Mouse (Mus musculus): ENCODE results near the gene Abraxas2. TPM values are rescaled to one million over a fixed set of nuclear protein-coding genes. Genes with fewer than 3 reads are reported as not detected.

Gene Abraxas2
- 14.6 and 15.3 TPM in 2 replicates for total RNA-seq (2015; ENCODE audit: low replicate concordance)
- total RNA-seq (2017; ENCODE audit: low replicate concordance), result 7.2 and 10.6 TPM in 2 replicates

DNA sequence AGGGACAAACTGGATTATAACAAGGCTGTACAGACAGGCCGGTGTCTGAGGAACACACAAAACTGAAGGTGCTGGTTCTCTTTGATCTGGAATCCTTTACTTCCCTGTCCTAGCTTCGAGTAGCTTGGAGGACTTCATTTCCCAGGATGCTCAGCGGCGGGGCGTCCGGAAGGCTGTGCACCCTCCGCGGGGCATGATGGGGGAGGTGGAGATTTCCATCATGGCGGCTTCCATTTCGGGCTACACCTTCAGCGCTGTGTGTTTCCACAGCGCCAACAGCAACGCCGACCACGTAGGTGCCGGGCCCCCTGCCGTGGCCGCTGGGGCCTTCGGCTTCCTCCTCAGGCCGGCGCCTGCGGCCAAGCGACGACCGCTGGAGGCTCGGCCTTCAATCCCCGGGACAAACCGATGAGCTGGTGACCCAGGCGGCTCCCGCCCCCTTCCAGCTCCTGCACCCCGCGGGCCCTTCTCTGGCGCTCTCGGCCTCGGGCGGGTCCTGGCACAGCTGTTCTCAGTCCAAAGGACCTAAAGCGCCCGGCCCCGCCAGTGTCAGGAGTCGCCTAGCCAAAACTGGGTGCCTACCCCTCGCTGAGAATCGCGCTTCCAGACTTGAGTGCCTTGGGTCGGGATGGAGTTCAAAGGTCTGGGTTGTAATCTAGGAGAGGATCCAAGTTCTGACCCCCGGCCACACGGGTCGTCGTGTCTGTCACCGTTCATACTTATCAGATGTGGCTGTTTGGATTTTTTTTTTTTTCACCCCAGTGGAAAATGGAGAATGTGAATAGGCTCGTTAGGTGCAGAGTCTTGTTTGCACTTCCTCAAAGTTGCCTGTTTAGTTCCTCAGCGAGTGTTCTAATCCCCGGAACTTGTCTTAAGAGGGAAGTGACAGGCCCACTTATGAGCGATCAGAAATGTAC, at the start of gene Abraxas2:
Abraxas2 (plus strand) TSS at position 184 of the 917 bp plus-strand sequence.
- ATAC-seq (replicated peaks; ENCODE audit: low FRiP score, poor library complexity, severe bottlenecking), result peak; percentile 99

DNA sequence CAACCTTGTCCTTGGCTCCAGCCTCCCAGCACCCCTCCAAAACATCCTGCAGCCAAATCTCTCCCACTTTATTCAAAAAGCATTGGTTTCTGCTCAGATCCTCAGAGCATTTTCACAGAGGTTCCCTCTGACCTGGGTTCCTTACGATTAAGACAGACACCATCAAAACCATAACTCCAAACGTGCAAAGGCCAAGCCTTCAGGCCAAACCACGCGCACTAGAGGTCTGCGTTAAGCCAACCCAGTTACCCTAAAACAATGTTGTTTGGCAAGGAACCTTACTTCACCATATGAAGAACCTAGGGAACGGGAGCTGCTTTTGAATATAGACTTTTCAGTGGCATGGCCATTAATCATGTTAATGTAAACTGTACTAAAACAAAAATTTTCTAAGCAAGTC, 49.3 kb upstream of the Abraxas2 start:
- no peak for ATAC-seq (replicated peaks; ENCODE audit: low FRiP score, poor library complexity, severe bottlenecking)

DNA sequence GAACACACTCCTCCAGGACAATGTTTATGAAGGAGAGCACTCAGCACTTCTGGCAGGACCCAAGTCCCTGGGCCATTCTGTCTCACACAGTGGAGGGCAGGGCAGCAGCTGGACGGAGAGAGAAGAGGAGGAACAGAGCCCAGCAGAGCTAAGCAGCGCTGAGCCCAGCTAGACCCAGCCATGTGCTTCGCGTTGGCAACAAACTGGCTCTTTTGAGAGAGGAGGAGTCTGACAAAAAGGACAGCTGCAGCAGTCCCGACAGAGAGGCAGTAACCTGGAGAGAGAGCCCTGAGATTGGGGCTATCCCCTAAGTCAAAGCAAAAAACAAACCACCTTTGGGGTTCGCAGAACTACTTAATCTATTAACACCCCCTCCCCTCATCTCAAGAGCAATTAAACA, 48.7 kb upstream of the Abraxas2 start:
- ATAC-seq (replicated peaks; ENCODE audit: low FRiP score, poor library complexity, severe bottlenecking), result no peak

DNA sequence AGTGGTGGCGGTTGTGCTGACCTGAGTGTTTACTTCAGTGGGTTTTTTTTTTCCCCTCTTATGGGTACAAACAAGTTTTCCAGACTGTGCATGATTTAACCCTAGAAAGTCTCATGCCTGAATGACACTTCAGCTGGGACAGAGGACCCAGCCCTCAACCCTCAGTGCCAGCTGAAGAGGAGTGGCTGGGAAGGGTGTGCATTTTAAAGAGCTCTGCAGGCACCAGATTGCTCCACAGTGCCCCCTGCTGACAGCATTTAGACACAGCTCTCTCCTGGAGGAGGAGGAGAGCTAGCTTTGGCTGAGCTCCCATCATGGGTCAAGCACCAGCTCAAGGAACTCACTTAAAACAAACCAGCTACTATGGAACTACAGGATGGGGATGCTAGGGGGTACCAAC, 48.1 kb upstream of the Abraxas2 start:
- ATAC-seq (replicated peaks; ENCODE audit: low FRiP score, poor library complexity, severe bottlenecking), result peak; percentile 76

- ATAC-seq (replicated peaks; ENCODE audit: low FRiP score, poor library complexity, severe bottlenecking), result peak; percentile 45
Measured at GRCm38 (mm10) chr7:132811716-132812618, 47.1 kb upstream of the Abraxas2 start.

GRCm38 (mm10) chr7:132812619-132813415, 46.2 kb upstream of the Abraxas2 start:
- ATAC-seq (replicated peaks; ENCODE audit: low FRiP score, poor library complexity, severe bottlenecking), result peak; percentile 43

- ATAC-seq (replicated peaks; ENCODE audit: low FRiP score, poor library complexity, severe bottlenecking), result no peak
Measured at GRCm38 (mm10) chr7:132813416-132814088, 45.5 kb upstream of the Abraxas2 start, which contains the start of gene Fam53b. Fam53b (minus strand) TSS chr7:132813886.

DNA sequence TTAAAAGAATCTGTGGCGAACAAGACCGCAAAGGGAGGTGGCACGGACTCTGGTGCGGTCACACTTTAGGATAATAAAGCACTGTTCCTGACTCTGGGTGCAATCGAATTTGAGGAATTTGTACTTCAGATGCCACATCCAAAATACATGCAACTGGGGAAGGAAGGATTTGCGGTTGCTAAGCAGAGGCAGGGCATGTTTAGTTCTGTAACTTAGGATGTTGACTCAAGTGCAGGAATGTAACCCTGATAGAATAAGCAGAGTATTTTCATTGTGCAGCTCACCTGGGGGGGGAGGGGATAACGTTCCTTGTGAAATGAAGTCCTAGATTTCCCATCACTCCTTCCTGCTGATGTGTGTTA, 45.0 kb upstream of the Abraxas2 start:
- ATAC-seq (replicated peaks; ENCODE audit: low FRiP score, poor library complexity, severe bottlenecking), result no peak

GRCm38 (mm10) chr7:132815081-132815480, 43.9 kb upstream of the Abraxas2 start:
- no peak for ATAC-seq (replicated peaks; ENCODE audit: low FRiP score, poor library complexity, severe bottlenecking)

DNA sequence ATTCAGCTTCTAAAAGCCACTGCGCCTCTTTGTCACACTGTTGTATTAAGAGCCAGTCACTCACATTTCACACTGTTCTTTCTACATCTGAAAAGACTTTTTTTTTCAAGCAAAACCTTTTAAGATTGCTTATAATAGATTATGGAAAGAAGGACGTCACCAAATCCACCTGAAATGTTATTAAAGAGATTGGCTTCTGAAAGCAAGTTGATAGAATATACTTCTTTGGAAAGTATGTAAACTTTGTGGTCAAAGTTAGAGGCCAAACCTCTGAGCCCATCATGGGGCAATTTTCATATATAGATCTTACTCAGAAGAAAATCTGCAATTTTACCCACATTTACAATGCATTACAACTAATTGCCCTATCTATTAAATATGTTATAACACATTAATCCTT, 42.5 kb upstream of the Abraxas2 start:
- no peak for ATAC-seq (replicated peaks; ENCODE audit: low FRiP score, poor library complexity, severe bottlenecking)

DNA sequence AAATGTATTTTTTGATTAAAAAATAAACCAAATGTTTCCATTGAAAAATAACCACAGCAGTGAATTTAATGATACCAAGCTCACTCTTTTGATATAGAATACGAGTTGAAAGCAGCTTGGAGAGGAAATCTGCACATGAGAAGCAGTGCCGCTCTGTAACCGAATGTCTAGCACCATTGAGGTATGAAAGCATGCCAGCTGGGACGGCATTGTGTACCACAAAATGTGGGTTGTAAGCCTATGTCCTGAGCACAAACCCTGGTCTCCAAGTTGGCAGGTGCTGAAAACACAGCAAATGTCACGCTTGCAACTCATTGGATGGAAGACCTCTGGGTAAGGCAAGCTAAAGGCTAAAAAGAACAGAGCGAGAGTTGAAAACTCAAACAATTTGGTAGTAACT, 42.0 kb upstream of the Abraxas2 start:
- ATAC-seq (replicated peaks; ENCODE audit: low FRiP score, poor library complexity, severe bottlenecking), result no peak

DNA sequence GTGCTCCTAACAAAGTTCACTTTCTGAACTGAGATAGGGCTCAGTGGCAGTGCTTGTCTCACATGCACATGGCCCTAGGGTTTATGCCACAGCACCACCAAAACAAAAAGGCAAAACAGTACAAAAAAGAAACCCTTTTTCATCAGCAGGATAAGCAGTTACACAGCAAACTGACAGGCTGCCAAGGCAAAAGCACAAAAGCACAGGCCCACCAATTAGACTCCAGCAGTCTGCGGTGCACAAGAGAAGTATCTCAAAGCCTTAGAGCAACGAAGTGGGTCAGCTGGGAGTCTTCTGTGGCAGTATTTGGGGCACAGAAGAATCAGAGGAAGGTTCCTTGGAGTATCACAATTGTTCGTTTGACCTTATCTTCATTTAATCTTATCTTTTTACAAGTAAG, 38.3 kb upstream of the Abraxas2 start:
- ATAC-seq (replicated peaks; ENCODE audit: low FRiP score, poor library complexity, severe bottlenecking), result no peak

DNA sequence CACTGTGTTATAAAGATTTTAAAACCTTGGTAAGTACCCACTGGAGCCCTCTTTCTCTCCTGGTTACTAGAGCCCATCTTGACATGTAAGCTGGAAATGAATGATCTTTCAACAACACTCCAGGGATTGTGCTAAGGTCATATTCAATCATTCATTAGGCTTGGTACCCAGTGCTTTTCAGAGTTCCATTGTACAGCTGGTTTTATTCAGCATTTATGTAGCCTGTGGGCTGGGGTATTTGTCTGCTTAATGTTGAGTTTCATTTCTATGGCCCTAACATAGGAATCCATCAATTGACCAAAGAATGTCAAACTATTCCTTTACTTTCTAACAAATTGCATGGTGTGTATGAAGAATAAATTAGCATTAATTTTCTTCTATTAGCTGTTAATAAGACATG, 35.2 kb upstream of the Abraxas2 start:
- no peak for ATAC-seq (replicated peaks; ENCODE audit: low FRiP score, poor library complexity, severe bottlenecking)

DNA sequence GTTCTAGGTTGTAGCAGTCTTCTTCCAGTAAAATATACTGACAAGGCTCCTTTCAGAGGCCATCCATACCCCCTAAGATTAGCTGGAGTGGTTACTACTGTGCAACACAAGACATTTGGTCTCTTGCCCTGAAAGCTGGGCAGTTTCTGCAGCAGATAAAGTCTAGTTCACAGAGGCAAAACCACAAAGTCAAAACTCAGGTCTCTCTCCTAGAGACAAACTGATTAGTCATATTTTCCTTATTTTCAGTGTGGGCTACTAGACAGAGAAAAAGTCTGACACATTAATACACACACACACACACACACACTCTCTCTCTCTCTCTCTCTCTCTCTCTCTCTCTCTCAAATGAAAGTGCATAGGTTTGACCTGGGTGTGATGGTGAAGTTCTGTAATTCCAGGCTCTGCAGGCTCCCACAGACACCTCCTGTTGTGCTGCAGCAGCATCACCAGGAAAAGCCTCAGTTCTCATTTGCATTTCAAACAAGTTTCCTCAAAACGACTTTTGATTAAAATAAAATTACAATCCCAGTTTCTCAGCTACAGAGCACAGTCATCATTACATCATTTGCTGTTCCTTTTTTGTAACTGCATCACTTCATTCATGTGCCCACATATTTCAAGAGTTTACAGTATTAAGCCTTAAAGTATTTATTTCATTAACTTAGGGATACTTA, 34.5 kb upstream of the Abraxas2 start:
- ATAC-seq (replicated peaks; ENCODE audit: low FRiP score, poor library complexity, severe bottlenecking), result no peak

DNA sequence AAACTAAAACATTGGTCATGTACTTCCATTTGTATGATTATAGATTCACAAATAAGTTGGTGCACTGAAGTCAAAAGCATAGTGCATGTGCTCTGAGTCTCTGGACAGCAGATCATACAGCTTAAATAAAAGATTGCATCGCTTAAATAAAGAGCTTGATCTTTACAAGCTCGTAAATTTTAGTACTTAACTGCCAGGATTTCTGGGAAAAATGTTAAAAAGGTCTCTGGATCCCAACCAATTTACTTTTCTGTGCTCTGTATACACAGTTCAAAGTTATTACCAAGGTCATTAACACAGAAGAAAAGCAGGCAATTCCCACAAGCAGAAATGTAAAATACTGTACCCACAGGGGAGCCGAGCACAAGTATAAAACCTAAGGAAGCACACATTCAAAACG, 28.1 kb upstream of the Abraxas2 start:
- no peak for ATAC-seq (replicated peaks; ENCODE audit: low FRiP score, poor library complexity, severe bottlenecking)

DNA sequence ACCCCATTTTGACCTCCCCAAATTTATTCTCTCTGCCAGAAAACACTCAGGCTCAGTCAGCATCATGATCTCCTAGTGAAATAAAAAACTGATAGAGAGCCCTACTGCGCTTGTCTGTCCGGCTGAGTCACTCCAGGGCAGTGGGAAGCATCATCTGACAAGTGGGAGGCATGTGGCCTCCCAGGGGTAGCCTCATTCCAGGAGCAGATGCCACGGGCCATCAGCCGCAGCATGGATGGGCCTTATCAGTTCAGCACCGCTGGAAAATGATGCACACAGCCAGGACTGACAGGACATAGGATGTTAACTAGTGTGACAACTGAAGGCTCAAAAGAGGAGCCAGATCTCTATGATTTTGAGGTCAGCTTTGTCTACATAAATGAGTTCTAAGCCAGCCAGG, 17.7 kb upstream of the Abraxas2 start:
- ATAC-seq (replicated peaks; ENCODE audit: low FRiP score, poor library complexity, severe bottlenecking), result no peak

DNA sequence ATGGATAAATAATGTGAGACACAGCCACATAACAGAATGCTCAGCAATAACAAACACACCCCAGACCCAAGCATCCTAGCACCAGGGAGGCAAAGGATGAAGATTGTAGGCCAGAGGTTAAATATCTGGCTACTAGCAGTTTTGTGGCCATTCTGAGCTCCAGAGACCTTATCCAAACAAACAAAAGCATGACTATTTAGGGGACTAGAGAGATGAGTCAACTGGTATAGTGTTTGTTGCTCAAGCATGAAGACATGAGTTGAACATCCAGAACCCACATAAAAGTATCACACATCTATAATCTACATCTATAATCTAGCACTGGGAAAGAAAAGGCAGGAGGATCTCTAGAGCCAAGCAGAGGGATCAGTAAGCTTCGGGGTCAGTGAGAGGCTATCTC, 16.6 kb upstream of the Abraxas2 start:
- no peak for ATAC-seq (replicated peaks; ENCODE audit: low FRiP score, poor library complexity, severe bottlenecking)

- no peak for ATAC-seq (replicated peaks; ENCODE audit: low FRiP score, poor library complexity, severe bottlenecking)
Measured at GRCm38 (mm10) chr7:132843152-132843551, 15.9 kb upstream of the Abraxas2 start.

Data from erythroblast, adult 5-6 weeks (primary cell).